Mouse (Mus musculus): ENCODE results near the gene Ccdc85c.

DNA sequence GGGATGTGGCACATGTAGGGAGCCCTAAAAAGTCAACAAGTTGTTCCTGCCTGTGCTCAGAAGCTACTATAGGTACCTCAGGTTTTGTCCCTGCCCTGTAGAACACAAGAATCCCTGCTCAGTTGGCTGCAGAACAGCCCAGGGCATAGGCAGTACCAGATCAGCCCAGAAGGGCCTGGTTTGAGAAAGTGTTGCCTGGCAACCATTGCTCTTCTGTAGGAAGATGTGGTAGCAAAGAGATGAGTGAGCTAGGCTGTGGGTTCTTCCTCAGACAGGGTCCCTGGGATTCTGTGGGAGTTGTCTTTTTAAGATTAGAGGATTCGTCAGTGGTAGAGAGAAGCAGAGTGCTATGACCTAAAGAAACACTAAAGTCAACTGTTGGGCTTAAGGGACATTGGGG, 75.1 kb downstream of the Ccdc85c start:
- TF ChIP-seq CTCF (IDR thresholded peaks at IDR 0.05; ENCODE audit: insufficient read depth, low read length) (no peak), POLR2A (IDR thresholded peaks at IDR 0.05; ENCODE audit: borderline replicate concordance, extremely low read depth, low read depth, low read length) (no peak)
